Mouse (Mus musculus) MEL (cell line): ENCODE data around the gene Mgat5.

Experiments
- CTCF ChIP-seq, 3 experiments: IDR thresholded peaks in 2 of 3; conservative IDR thresholded peaks in 1 of 3; 2 replicates each; pipeline ENCODE4 v1.5.1; 2011 to 2012; ENCODE audit warnings: low read length in 3 of 3, low read depth in 2 of 3, mild to moderate bottlenecking in 2 of 3, improper control_type of control experiment in 1 of 3, inconsistent platforms in 1 of 3, mixed read lengths in 1 of 3, moderate library complexity in 1 of 3; ENCODE audit not compliant: control insufficient read depth in 1 of 3, insufficient read depth in 1 of 3, poor library complexity in 1 of 3, severe bottlenecking in 1 of 3
- RAD21 ChIP-seq: IDR thresholded peaks from 2 replicates; pipeline ENCODE4 v1.6.1; 2011; ENCODE audit warnings: mild to moderate bottlenecking, low read depth, low read length, improper control_type of control experiment
- TAL1 ChIP-seq: IDR thresholded peaks from 2 replicates; pipeline ENCODE4 v1.6.1; 2012; ENCODE audit warnings: mild to moderate bottlenecking, inconsistent platforms, low read length, moderate library complexity, mixed read lengths

DNA sequence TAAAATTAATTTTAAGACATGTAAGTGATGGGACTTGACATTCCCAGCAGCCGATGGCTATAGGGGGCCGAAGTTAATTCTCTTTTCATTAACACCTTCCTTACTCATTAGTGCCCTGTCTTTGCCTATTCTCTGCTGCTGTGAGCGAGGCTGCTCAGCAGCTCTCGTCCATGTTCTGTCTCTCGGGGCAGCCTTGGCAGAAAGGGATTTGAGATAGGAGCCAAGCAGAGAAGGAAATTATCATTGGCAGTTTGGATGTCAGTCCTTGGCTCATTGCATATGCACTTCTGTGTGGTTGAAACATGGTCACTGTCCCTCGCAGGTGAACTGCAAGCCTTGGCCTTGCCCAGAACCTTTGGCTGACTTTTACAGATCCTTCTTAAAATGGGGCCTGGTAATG is 111.8 kb downstream of the Mgat5 start:
- TF ChIP-seq CTCF (IDR thresholded peaks at IDR 0.05 in 2 of 3, conservative IDR thresholded peaks at IDR 0.05 in 1 of 3; ENCODE audit: control insufficient read depth in 1 of 3, insufficient read depth in 1 of 3, low read depth in 2 of 3, low read length in 3 of 3, poor library complexity in 1 of 3, severe bottlenecking in 1 of 3): no peak
- no peak for TF ChIP-seq TAL1
- no peak for TF ChIP-seq RAD21
